Mouse (Mus musculus) frontal cortex, adult (tissue): ENCODE measurements around the gene Afg1l.

Source experiments
- ATAC-seq: cut with Nextera tagmentation; 2 replicates; pipeline ENCODE4 v1.9.2; 2017; ENCODE audit warnings: mild to moderate bottlenecking, moderate library complexity, mixed read lengths; ENCODE audit not compliant: low TSS enrichment

Gene Afg1l

DNA sequence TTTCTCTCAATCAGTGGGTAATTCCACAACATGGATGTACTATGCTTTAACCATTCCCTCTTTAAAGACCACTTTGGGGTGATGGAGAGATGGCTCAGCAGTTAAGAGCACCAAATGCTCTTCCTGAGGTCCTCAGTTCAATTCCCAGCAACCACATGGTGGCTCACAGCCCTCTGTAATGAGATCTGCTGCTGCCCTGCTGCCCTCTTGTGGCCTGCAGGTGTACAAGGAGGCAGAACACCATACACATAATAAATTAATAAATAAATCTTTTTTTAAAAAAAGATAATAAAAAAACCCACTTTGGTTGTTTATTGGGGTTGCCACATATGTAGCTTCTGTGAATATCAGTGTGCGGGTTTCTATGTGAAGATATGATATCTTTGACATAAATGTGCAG, 180.4 kb downstream of the Afg1l start:
- no peak for ATAC-seq

DNA sequence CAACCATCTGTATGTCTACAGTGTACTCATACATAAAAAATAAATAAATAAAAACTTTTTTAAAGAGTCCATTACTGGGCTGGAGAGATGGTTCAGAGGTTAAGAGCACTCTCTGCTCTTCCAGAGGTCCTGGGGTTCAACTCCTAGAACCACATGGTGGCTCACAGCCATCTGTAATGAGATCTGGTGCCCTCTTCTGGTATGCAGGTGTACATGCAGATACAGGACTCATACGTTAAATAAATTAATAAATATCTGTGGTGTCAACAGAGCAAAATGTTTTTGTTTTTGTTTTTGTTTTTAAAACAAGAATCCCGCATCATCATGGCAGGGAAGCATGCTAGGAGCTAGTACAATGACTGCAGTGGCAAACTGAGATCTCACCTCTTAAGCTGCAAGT, 181.3 kb downstream of the Afg1l start:
- ATAC-seq = no peak

DNA sequence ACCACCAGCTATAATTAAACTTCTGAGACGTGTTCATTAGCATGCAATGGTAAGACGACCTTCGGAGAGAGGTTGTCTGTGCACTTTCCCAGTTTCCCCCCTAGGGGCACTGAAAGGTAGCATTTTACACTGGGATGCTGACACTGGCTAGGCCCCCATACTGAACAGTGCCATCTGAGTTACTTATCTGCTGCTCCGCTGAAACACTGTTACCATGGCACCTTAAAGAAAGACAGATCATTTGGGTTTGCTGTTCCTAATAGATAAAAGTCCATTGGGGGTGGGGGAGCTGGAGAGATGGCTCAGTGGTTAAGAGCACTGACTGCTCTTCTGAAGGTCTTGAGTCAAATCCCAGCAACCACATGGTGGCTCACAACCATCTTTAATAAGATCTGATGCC, 181.8 kb downstream of the Afg1l start:
- ATAC-seq = no peak

DNA sequence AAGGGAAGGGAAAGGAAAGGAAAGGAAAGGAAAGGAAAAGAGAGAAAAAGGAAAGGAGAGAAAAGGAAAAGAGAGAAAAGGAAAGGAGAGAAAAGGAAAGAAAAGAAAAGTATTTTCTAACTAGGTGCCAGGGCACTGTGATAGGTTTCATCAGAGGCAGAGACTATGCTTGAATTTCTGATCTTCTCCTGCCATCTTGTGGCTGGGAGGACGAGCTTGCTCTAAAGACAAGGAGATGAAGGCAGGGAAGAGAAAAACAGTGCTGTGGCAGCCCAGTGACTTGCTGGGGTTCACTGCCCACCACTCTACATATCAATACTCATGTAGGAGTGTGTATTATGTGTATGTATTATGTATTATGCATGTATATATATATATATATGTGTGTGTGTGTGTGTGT, 183.3 kb downstream of the Afg1l start:
- peak; percentile 96 for ATAC-seq

- ATAC-seq = no peak
Measured at GRCm38 (mm10) chr10:42294392-42294791, 184.0 kb downstream of the Afg1l start.

DNA sequence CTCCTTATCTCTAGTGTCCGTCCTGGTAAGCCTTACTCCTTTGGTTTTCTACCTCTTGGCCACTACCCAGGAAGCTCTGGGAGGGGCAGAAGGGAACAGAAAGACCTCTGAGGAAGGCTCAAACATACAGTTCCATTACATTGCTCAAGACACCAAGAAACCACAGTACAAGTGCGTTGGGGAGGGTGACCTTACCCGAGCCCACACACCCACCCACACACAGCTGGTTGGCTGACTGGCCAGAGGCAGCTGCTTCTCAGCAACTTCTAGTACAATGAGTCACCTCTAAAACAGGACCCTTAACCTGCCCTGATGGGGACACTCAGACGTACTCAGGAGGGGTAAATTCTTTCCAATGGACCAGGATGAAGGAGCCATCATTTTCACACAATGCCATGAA, 184.5 kb downstream of the Afg1l start:
- ATAC-seq = no peak

- no peak for ATAC-seq
Measured at GRCm38 (mm10) chr10:42291360-42291759, 187.0 kb downstream of the Afg1l start.

- no peak for ATAC-seq
Measured at GRCm38 (mm10) chr10:42287666-42288065, 190.7 kb downstream of the Afg1l start.

DNA sequence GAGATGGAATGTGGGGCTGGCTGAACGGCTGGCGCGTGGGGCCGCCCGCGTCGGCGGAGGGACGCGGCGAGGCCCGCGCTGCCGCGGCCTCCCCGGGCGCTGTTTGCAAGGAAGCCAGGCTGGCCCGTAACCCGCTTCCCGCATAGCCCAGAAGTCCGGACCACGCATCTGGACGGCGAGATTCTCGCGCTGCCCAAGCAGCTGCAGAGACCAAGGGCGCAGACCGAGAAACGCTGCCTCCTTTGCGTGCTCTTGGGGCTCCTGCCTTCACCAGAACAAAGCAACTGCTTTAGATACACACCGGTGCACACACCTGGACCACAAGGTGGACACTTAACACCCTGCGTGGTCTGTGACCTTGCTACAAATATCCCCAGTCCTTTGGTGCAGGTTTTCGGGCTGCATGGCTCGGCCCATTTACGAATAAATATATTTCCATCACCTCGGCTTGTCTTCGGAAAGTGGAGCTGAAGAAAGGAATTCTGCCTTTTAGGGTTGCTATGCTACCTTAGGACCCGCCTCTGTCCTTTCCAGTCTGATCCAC, 200.0 kb downstream of the Afg1l start:
- ATAC-seq = no peak

DNA sequence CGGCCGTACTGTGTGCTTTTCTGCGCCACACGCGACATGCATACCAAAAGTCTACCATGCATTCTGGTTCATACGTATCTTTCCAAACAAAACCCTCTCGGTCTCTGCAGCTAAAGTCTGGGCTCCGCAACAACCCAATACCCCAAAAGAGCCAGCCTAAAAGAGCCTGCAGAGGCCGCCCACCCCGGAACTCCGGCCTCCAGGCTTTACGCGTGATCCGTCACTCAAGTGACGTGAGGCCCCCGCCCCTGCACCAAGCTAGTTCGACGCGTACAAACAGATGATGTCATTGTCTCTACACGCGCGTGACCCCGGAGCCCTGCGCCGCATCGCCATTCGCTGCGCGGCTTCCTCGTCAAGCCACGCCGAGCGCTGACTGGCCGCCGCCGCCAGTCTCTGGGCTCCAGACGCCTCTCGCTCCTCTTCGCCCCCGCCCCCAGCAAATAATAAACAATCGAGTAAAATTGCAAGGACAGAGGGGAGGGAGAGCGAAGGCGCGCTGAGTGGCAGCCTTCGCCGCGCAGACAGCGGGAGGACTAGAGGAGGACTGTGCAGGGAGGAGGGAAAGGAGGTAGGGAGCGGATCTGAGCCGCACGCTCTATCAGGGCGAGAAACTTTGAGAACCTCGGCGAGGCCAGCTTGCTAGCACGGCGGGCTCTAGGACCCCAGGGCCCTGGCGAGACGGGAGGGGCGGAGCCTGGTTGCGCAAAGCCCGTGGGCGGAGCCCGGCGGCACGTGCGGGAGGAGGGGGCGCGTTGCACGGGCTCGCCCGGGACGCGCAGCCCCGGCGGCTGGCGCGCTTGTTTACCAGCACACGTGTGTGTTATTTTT, 200.7 kb downstream of the Afg1l start:
- ATAC-seq = peak; percentile 69

- peak; percentile 54 for ATAC-seq
Measured at GRCm38 (mm10) chr10:42276507-42277345, 201.6 kb downstream of the Afg1l start, which contains the start of gene Foxo3. Gene Foxo3 (minus strand): TSS chr10:42276755.

DNA sequence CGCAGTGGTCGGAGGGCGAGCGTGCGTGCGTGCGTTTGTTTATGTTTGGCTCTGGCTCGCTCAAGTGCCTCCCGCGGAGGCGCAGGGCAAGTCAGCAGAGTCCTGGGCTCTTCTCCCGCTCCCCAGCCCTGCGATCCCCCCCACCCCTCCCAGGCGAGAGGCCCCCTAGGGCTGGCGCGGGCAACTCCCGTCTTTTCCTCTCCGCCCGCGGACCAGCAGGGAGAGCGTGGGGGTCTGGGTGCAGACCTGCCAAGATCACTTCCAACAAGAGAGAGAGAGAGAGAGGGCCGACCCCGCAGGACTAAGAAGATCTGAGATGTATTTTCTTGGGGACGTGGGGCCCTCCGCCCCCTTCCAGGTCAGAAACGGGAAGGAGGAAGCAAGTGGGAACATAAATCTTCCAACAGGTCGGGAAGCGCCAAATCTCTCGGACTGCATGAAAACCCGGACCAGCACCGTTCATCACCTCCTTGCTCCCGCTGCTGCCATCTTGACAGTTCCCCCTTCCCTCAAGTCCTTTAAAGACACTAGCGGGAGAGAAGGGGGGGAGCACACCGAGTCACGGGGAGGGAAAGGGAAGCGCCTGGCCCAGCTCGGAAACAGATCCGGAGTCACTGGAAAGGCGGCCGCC, 202.4 kb downstream of the Afg1l start:
- peak; percentile 15 for ATAC-seq

GRCm38 (mm10) chr10:42275401-42275870, 202.9 kb downstream of the Afg1l start:
- no peak for ATAC-seq

DNA sequence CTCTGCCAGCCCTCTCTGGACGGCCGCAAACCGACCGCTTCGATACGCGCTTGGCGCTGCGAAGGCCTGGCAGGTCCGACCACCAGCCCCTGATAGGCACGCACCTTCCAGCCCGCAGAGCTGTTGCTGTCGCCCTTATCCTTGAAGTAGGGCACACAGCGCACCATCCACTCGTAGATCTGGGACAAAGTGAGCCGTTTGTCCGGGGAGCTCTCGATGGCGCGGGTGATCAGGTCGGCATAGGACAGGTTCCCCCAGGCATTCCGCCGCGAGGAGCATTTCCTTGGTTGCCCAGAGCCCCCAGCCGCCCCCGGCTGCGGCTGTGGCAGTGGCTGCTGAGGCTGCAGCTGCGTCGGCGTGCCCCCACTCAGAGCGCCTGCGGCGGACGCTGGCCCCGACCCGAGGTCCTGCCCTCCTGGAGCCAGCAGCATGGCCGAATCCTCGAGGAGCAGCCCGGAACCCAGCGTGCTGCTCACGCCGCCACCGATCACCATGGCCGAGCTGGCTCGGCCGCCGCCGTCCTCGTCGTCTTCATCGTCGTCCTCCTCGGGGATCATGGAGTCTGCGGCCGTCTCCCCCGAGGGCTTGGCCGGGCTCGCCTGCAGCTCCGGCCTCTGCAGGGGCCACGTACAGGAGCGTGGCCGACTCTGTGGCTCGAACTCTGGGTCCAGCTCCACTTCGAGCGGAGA, 203.5 kb downstream of the Afg1l start:
- ATAC-seq = no peak

- no peak for ATAC-seq
Measured at GRCm38 (mm10) chr10:42273760-42274691, 204.3 kb downstream of the Afg1l start.

GRCm38 (mm10) chr10:42273403-42273759, 205.0 kb downstream of the Afg1l start:
- ATAC-seq = no peak

DNA sequence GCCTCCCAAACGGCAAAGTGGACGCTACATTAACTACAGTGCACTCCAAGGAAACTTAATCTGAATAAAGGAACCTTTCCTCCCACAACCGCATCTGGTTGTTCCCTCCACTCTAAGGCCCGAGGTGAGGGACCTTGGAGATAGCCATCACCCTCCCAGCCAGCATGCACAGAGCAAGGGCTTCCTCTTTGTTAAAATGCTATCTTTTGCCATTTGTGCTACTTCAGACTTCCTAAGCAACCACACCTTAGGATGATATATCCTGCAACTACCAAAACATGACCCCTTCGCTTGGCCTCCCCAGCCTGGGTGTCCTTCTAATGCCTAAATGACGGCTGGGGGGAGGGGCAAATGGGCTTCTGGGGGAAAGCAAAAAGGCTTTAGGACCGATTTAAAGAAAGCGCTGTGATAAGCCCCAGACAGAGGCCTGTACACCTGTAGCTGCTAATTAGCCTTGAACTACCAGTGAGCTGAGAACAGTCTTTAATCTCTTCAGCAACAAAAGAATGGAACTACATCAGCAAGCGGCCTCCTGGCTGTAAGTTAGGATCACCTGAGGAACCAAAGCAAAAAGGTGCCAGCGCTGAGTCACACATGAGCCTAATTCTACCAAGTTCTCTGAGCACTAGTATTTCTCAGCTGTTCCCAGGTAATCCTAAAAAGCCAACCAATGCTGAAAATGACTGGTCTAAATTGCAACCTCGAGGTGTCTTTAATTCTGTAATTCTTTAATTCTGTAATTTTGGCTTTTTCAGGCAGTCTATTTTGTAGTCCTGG, 206.7 kb downstream of the Afg1l start:
- ATAC-seq = no peak

DNA sequence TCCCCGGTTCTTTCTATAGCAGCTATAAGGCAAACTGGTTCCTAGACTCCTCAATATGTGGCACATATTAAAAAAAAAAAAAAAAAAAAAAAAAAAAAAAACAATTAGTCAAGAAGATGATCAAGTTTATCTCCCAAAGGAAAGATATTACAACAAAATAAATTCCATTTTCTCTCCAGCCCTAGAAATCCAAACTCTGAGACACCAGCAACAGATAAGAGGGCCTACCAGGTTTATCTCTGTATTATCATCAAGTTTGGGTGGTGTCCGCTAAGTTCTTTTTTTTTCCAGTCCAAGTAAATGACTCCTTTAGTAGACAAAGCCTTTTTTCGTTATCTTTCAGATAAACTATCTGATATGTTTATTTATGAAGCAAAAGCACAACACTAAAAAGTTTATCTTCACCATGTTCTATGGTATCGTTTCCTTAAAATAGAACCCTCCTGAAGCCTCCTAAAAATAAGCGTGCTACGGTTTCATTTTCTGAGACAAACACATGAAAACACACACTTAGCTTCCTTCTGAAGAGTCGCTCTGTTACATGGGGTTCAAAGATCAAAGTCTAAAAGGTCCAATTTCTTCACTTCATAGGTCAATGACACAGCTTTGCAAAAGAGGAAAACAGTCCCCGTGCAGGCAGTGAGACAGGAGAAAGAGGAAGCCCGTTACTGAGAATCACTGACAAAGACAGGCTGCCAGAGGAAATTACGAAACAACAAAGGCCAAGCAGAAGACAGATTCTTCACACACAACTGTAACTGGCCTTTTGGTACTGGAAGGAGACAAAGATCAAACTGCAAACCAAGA, 207.9 kb downstream of the Afg1l start:
- ATAC-seq = no peak
